Mouse (Mus musculus): ENCODE results near the gene Zfp446. TPM values are rescaled to one million over a fixed set of nuclear protein-coding genes. Genes with fewer than 3 reads are reported as not detected.

The Zfp446 gene
- polyA plus RNA-seq, 1 experiment = 13.8 TPM

GRCm38 (mm10) chr7:12966104-12966845, 11.4 kb upstream of the Zfp446 start:
- peak; percentile 90 to 92 for DNase-seq
- WGBS = under 1% methylated on average over 29 of the region's 29 CpGs
- H3K4me3 ChIP-seq (replicated peaks; ENCODE audit: insufficient read depth, low read depth, low read length) = peak overlapping the region; percentile 94
- peaks cover 5% of the 10 kb centered on the region; the same call in 1 of the 2 replicates for H3K4me1 ChIP-seq (ENCODE audit: control insufficient read depth, insufficient read depth, low read length)
- no peak for TF ChIP-seq CTCF (IDR thresholded peaks at IDR 0.05; ENCODE audit: borderline replicate concordance, insufficient read depth, low read depth, low read length)
- no peak for TF ChIP-seq POLR2A (IDR thresholded peaks at IDR 0.05; ENCODE audit: borderline replicate concordance, insufficient read depth, low read length)
- no peaks in the 10 kb centered on the region for H3K27me3 ChIP-seq (ENCODE audit: control insufficient read depth, insufficient read depth, low read length)
- H3K27ac ChIP-seq (ENCODE audit: insufficient read depth, low read length) = peak overlapping the region; percentile 95

GRCm38 (mm10) chr7:12970906-12971305, 6.7 kb upstream of the Zfp446 start:
- no peak overlapping the region for H3K27ac ChIP-seq (ENCODE audit: insufficient read depth, low read length)
- no peaks in the 10 kb centered on the region for H3K4me1 ChIP-seq (ENCODE audit: control insufficient read depth, insufficient read depth, low read length)
- no peak for DNase-seq
- WGBS = 95% methylated on average over 25 of the region's 25 CpGs
- no peaks in the 10 kb centered on the region for H3K27me3 ChIP-seq (ENCODE audit: control insufficient read depth, insufficient read depth, low read length)
- no peak for TF ChIP-seq POLR2A (IDR thresholded peaks at IDR 0.05; ENCODE audit: borderline replicate concordance, insufficient read depth, low read length)
- TF ChIP-seq CTCF (IDR thresholded peaks at IDR 0.05; ENCODE audit: borderline replicate concordance, insufficient read depth, low read depth, low read length) = no peak
- no peak overlapping the region for H3K4me3 ChIP-seq (replicated peaks; ENCODE audit: insufficient read depth, low read depth, low read length)

GRCm38 (mm10) chr7:12978931-12979722, 1.5 kb downstream of the Zfp446 start:
- Histone ChIP-seq H3K27ac (ENCODE audit: insufficient read depth, low read length) (peak overlapping the region; percentile 72; the same call in 1 of the 2 replicates), H3K4me1 (ENCODE audit: control insufficient read depth, insufficient read depth, low read length) (peaks cover 3% of the 10 kb centered on the region; the same call in 1 of the 2 replicates), H3K27me3 (ENCODE audit: control insufficient read depth, insufficient read depth, low read length) (no peaks in the 10 kb centered on the region), H3K4me3 (replicated peaks; ENCODE audit: insufficient read depth, low read depth, low read length) (no peak overlapping the region)
- DNase-seq = peak in 1 of 2 experiments; percentile 23
- 84% methylated on average over 18 of the region's 18 CpGs for WGBS
- TF ChIP-seq CTCF (IDR thresholded peaks at IDR 0.05; ENCODE audit: borderline replicate concordance, insufficient read depth, low read depth, low read length) (no peak), POLR2A (IDR thresholded peaks at IDR 0.05; ENCODE audit: borderline replicate concordance, insufficient read depth, low read length) (no peak)

GRCm38 (mm10) chr7:12979776-12980175, 2.1 kb downstream of the Zfp446 start:
- Histone ChIP-seq H3K4me3 (replicated peaks; ENCODE audit: insufficient read depth, low read depth, low read length) (no peak overlapping the region), H3K27me3 (ENCODE audit: control insufficient read depth, insufficient read depth, low read length) (no peaks in the 10 kb centered on the region), H3K27ac (ENCODE audit: insufficient read depth, low read length) (no peak overlapping the region), H3K4me1 (ENCODE audit: control insufficient read depth, insufficient read depth, low read length) (peaks cover 3% of the 10 kb centered on the region; the same call in 1 of the 2 replicates)
- WGBS = 84% methylated on average over 6 of the region's 6 CpGs
- TF ChIP-seq POLR2A (IDR thresholded peaks at IDR 0.05; ENCODE audit: borderline replicate concordance, insufficient read depth, low read length) (no peak), CTCF (IDR thresholded peaks at IDR 0.05; ENCODE audit: borderline replicate concordance, insufficient read depth, low read depth, low read length) (no peak)
- peak in 1 of 2 experiments; percentile 16 for DNase-seq

GRCm38 (mm10) chr7:12980291-12980690, 2.6 kb downstream of the Zfp446 start:
- peaks cover 3% of the 10 kb centered on the region; the same call in 1 of the 2 replicates for H3K4me1 ChIP-seq (ENCODE audit: control insufficient read depth, insufficient read depth, low read length)
- H3K27me3 ChIP-seq (ENCODE audit: control insufficient read depth, insufficient read depth, low read length) = no peaks in the 10 kb centered on the region
- H3K27ac ChIP-seq (ENCODE audit: insufficient read depth, low read length) = no peak overlapping the region
- H3K4me3 ChIP-seq (replicated peaks; ENCODE audit: insufficient read depth, low read depth, low read length) = no peak overlapping the region
- TF ChIP-seq CTCF (IDR thresholded peaks at IDR 0.05; ENCODE audit: borderline replicate concordance, insufficient read depth, low read depth, low read length) (no peak), POLR2A (IDR thresholded peaks at IDR 0.05; ENCODE audit: borderline replicate concordance, insufficient read depth, low read length) (no peak)
- DNase-seq = no peak
- WGBS = 87% methylated on average over 7 of the region's 7 CpGs

GRCm38 (mm10) chr7:12985724-12986123, 8.1 kb downstream of the Zfp446 start:
- H3K27ac ChIP-seq (ENCODE audit: insufficient read depth, low read length) = no peak overlapping the region
- DNase-seq = no peak
- 91% methylated on average over 1 of the region's 1 CpGs for WGBS
- H3K4me3 ChIP-seq (replicated peaks; ENCODE audit: insufficient read depth, low read depth, low read length) = no peak overlapping the region
- TF ChIP-seq POLR2A (IDR thresholded peaks at IDR 0.05; ENCODE audit: borderline replicate concordance, insufficient read depth, low read length) = no peak
- TF ChIP-seq CTCF (IDR thresholded peaks at IDR 0.05; ENCODE audit: borderline replicate concordance, insufficient read depth, low read depth, low read length) = no peak
- H3K4me1 ChIP-seq (ENCODE audit: control insufficient read depth, insufficient read depth, low read length) = no peaks in the 10 kb centered on the region
- no peaks in the 10 kb centered on the region for H3K27me3 ChIP-seq (ENCODE audit: control insufficient read depth, insufficient read depth, low read length)

- 85% methylated on average over 8 of the region's 8 CpGs for WGBS
- no peak for DNase-seq
- no peaks in the 10 kb centered on the region for H3K4me1 ChIP-seq (ENCODE audit: control insufficient read depth, insufficient read depth, low read length)
These were observed 9.3 kb downstream of the Zfp446 start for GRCm38 (mm10) chr7:12986906-12987305.

More at GRCm38 (mm10) chr7:12986906-12987305, 9.3 kb downstream of the Zfp446 start:
- Histone ChIP-seq H3K27me3 (ENCODE audit: control insufficient read depth, insufficient read depth, low read length) (no peaks in the 10 kb centered on the region), H3K4me3 (replicated peaks; ENCODE audit: insufficient read depth, low read depth, low read length) (no peak overlapping the region), H3K27ac (ENCODE audit: insufficient read depth, low read length) (no peak overlapping the region)
- TF ChIP-seq POLR2A (IDR thresholded peaks at IDR 0.05; ENCODE audit: borderline replicate concordance, insufficient read depth, low read length) = no peak
